Mouse (Mus musculus) c-Kit-positive CD71-negative TER-119-negative erythroid progenitor cells, embryonic 14.5 days (primary cell): ENCODE results near the gene Taar7f.
"Not testable (repeated sequence)": the region's sequence is repeated elsewhere in the genome, so short reads cannot be mapped to it uniquely, and the experiment has no call there.

ENCODE experiments used
- DNase-seq: peaks from one replicate; pipeline ENCODE4 v3.0.0-alpha.2; 2013; ENCODE audit warnings: low read depth

Taar7f gene

DNA sequence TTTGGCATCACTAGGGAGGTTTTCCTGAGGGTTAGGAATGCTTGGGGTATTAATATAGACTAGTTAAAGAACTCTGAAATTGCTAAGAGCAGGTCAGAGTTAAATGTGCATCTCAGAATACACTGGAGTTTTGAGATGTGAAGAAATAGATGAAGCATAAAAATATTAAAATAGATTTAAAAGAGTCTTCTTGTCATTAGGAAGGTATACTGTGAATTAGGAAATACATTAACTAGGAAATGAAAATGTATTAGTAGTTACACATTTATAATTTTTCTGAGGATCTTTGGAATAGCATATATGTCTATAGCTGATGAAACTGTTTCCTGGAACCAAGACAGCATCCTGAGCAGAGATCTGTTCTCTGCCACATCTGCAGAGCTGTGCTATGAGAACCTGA lies at the start of gene Taar7f:
Taar7f (plus strand) TSS at position 301 of the 400 bp plus-strand sequence.
- no peak for DNase-seq

- no peak for DNase-seq
These were observed 49.7 kb upstream of the Taar7f start, which contains the start of gene Taar7b for GRCm38 (mm10) chr10:23999639-24000038. TSS of gene Taar7b (plus strand) at chr10:23999939.

DNA sequence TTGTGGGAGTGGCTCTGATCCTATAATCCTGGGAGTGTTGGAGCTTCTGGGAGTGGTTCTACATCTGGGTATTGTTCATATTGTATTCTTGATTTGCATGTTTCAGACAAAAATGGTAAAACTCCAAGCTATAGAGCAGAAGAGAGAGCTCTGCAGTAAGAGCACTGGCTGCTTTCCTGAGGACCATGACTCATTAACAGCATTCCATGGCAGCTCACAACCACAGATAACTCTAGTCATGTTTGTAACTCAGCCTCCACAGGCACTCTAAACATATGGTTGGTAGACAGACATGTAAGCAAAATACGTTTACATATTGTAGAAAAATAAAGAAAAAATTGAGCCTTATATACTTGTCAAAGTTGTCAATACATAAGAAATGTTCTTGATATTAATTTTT lies 42.9 kb upstream of the Taar7f start:
- DNase-seq = no peak

DNA sequence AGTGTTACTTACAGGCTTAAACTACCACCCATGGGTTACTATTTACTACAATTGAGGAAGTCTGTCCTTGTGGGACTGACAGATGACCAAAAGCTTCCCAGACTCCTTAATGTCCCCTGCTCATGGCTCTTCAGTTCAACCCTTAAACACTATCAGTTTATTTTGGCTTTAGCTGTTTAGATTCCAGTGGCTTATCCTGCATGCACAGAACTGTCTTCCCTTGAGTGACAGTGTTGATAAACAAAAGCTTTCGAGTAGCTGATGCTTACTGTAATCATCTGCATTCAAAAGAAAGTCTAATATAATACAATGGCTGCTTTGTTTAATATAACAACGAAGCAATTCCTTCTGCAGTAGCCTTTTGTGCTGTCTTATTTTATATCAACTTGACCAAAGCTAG lies 42.3 kb upstream of the Taar7f start:
- DNase-seq = no peak

- no peak for DNase-seq
These were observed 41.2 kb upstream of the Taar7f start for GRCm38 (mm10) chr10:24008143-24008542.

DNA sequence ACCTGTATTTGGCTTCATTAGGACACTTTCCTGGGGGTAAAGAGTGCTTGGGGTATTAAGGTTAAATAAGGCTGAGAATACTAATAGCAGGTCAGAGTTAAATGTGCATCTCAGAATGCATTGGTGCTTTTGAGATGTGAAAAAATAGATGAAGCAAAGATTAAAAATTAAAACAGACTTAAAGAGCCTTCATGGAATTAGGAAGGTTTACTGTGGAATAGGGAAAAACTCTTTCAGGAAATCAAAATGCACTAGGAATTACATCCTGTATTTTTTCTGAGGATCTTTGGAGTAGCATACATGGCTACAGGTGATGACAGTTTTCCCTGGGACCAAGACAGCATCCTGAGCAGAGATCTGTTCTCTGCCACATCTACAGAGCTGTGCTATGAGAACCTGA lies 22.4 kb upstream of the Taar7f start, which contains the start of gene Taar7d:
Taar7d (plus strand) TSS at position 301 of the 400 bp plus-strand sequence.
- no peak for DNase-seq

- no peak for DNase-seq
These were observed 18.0 kb upstream of the Taar7f start for GRCm38 (mm10) chr10:24031347-24031746.

DNA sequence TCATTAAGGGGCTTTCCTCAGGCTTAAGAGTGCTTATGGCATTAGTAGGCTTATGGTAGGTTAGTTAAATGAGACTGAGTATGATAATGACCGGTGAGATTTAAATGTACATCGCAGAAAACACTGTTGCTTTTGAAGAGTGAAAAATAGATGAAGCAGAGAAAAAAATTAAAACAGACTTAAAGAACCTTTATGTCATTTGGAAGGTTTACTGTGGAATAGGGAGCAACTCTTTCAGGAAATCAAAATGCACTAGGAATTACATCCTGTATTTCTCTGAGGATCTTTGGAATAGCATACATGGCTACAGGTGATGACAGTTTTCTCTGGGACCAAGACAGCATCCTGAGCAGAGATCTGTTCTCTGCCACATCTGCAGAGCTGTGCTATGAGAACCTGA lies 12.0 kb upstream of the Taar7f start, which contains the start of gene Taar7e:
Taar7e (plus strand) TSS at position 301 of the 400 bp plus-strand sequence.
- no peak for DNase-seq

GRCm38 (mm10) chr10:24040120-24040869 lies 9.0 kb upstream of the Taar7f start:
- no peak for DNase-seq

GRCm38 (mm10) chr10:24052039-24052438 lies 2.7 kb downstream of the Taar7f start:
- no peak for DNase-seq

DNA sequence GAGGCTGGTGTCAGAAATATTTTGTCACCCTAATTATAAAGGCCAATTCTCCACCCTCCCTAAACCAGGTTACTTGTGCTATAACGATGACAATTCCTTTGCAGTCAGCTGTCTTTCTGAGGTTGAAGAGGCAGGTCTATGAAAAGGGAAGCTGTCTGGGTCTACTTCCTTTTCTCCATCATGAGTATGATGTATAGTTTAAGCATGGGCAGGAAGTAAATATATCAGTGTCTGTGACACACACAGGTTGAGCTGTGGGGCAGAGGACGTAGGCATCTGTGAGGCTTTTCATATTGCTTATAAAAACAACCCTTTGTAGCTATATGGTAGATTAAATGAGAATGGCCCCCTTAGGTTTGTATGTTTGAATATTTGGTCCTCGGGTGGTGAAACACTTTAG lies 9.7 kb downstream of the Taar7f start:
- no peak for DNase-seq

GRCm38 (mm10) chr10:24074751-24075150 lies 25.4 kb downstream of the Taar7f start:
- not testable (repeated sequence) for DNase-seq

- not testable (repeated sequence) for DNase-seq
These were observed 26.9 kb downstream of the Taar7f start, which contains the start of gene Taar8a for GRCm38 (mm10) chr10:24076200-24076599. TSS of gene Taar8a (plus strand) at chr10:24076500.

DNA sequence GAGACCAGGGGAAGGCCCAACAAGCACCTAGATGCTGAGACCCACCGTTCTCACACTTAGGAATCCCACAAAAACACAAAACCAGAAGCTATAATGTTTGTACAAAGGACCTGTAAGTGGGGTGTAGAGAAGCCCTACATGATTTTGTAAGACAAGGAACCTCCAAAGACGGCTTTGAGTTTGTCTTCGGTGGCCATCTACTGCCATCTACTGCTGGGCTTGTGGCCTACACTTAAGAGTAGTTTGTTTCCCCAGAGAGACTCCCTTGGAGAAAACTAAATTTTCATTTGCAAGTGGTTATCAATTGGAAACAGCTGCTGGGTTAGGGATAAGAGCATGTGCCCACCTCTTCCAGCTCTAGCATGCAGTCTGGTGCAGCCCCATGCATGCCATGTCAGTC lies 30.9 kb downstream of the Taar7f start:
- peak; percentile 26 for DNase-seq

DNA sequence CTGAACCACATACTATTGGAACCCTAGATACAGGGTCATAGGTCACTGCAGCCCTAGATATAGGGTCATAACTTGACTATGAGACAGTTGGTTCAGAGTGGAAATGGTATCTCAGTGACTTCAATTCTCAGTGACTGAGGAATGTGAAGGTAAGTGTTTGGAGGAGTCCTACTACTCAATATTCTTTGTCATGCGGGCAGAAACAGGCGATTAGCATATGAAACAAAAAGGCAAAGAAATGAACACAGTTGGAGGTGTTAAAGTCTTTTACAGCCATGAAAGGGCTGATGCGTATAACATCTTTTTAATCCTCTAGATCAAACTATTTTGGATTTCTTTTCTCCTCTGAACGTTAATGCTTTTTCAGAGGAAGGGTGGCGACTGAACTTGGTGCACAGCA lies 36.6 kb downstream of the Taar7f start:
- DNase-seq = no peak

- no peak for DNase-seq
These were observed 37.2 kb downstream of the Taar7f start for GRCm38 (mm10) chr10:24086555-24086954.

GRCm38 (mm10) chr10:24087168-24087567 lies 37.9 kb downstream of the Taar7f start:
- DNase-seq = no peak

DNA sequence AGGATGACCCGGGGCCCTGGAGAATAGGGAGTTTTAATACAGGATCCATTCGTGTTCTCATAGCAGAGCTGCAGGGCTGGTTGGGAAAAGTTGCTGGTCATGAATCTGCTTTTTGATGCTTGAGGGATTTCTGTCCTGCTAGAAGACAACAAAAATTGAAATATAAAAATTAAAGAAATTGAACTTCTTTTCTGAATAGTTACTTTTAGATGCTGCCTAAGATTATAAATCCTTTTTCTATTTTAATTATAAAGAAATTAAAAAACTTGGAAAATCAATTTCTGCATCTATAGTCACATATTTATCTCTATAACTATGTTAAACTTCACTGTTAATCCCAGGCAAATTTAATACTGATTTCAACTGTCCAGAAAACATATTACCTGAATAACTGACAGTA lies 42.9 kb downstream of the Taar7f start, which contains the start of gene Taar8b:
Taar8b (minus strand) TSS at position 101 of the 400 bp plus-strand sequence.
- no peak for DNase-seq

- not testable (repeated sequence) for DNase-seq
These were observed 47.7 kb downstream of the Taar7f start for GRCm38 (mm10) chr10:24097010-24097409.
